Mouse (Mus musculus) liver, adult (tissue): ENCODE measurements around the gene Esrp2.

Source experiments
- GATA4 ChIP-seq: IDR thresholded peaks from 2 replicates; pipeline ENCODE4 v1.6.1; 2014; ENCODE audit warnings: mild to moderate bottlenecking, low read length; ENCODE audit not compliant: insufficient replicate concordance

Gene Esrp2

DNA sequence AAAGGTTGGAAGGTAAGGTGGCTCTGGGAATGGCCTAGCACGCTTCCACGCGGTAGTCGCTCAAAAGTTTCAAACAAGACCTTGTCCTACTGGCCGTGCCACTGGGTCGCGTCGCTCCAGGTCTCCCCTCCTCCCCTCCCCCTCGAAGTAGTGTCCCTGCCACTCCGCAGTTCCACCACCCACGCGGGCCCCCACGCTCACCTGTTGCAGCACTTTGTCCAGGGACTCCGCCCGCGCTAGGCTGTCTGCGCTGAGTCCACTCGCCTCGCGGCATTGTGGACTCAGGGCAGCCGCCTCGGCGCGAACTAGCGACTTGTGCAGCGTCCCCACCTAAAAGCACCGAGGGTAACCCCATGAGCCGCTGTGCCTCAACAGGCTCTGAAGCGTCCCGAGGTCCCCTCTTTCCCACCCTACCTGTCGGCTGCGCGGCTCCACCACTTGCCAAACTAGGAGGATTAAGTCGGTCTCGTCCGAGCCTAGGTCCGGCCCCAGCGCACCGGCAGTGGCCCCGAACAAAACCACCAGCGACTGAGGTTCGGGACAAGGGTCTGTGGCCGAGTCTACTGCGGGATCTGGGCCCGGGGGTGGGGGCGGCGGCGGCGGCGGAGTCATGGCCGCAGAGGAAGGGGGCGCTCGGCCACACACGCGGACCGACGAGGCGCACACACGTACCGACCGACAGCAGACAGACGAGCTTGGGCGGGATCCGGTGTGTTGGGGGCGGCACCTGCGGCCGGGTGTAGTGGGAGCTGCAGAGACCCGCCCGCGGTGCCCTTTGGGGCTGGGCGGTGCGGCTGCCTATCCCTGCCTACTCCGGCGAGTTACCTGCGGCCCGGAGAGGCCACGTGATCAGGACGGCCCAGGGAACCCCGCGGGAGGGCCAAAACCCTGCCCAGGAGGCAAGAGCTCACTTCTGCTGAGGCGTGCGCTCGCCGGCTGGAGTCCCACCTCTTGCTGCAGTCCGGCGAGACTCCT is at the start of gene Esrp2:
Esrp2 (minus strand) TSS at position 819 of the 975 bp plus-strand sequence.
- TF ChIP-seq GATA4 = no peak; the same call in 1 of the 2 replicates

DNA sequence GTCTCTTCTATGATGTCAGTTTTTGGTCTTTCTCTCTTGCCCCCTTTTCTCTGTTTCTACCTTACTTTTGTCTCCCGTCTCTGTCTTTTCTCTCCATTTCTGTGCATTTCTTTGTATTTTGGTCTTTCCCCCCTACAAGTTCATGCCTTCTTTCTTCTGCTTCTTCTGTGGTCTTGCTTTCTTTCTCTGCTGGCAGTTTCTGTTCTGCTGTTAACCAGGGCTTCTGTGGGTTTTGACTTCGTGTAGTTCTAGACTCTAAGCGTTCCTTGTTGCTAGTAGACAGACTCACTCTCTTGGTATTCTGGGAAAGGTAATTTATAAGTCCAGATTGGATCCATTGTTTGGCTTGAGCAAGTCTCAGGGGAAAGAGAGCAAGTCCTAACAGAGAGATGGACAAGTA is 49.6 kb upstream of the Esrp2 start:
- TF ChIP-seq GATA4 = no peak

DNA sequence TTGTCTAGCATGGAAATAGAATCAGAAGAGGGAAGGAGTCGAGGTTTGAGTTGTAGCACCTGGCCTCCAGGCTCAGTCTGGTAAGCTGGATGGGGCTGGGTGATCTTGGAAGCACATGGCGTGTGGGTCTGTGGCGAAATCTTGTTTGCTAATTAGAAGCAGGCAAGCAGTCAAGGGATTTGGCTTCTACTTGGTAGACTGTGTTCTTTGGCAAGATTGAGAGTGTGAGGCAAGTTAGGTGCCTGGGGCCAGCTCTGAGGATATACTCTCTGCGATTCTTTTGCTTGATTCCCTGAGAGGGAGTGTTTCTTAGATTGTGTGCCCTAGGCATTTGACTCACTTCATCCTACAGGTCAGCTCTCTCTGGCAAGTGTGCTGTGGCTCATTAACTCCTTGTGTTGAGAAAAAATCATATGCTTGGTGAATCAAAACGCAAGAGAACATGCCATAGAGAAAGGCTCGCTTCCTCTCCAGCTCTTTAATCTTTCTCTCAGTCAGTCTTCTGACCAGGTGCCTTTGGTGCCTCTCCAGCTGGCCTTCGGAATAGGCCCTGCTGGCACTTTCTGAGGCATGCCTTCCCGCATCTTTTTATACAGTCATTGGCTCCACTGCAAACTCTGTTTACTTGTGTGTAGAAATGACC is 49.0 kb upstream of the Esrp2 start:
- no peak for TF ChIP-seq GATA4

DNA sequence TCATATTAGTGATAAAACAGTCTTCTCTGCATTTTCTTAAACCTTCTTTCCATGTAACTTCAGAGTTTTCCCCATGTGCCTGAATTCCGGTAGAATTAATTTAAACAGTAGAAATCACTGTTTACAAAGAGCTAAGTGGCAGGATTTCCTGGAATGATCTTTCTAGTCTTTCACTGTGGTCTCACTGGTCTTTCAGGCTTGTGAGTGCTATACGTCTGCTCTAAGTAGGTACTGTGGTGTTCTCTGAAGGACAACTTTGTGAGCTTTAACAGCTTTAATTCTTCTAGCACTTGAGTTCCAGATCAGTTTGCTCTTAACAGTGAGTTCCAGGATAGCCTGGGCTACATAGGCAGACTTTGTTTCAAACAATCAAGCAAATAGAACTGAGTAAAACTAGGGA is 41.7 kb upstream of the Esrp2 start:
- TF ChIP-seq GATA4 = no peak

DNA sequence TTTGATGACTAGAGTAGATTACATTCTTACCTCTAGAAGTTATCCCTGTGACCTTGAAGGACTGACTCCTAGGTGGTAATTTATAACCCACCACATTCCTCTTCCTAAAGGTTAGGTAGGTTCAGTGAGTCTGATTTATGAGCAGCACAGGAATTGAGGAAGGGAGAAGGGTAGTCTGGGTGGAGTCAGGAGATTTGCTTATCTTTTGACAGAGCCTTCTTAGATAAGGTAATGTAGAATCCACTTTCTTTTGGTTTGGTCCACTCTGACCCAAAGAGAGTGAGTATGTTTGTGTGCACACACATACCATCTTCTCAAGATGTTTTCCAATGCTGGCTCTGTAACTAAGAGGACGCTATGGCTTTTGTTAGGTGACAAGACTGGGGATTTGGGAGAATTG is 40.8 kb upstream of the Esrp2 start:
- no peak for TF ChIP-seq GATA4

DNA sequence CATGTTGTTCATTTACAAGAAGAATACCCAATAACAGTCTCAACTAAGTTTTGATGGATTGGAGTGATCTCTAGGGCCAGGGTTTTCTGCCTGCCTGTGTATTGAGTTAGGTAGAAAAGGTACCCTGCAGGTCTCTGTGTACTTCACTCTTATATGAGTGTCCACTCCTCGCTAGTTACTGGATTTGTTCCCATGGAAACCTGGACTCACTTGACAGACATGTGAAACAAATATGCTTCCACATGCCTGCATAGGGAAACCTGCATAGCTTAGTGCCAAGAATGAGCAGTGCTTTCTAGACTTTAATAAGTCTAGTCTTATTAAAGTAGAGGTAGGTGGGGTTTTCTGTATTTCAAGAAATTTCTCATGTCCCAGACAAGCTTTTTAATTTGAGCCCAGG is 40.1 kb upstream of the Esrp2 start:
- no peak for TF ChIP-seq GATA4

DNA sequence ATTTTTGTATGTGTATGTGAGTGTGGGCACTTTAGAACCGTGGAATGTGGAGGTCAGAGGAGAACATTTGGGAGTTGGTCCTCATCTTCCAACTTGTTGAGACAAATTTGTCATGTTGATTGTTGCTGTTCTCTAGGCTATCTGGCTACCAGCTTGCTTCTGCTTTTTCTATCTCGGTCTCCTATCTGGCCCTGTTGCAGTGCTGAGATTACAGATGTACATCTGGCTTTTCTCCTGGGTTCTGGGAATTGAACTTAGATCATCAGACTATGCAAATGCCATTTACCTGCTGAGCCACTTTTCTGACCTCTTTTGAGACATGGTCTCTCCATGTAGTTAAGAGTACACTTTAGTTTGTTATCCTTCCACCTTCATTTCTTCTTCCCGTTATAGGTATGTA is 36.8 kb upstream of the Esrp2 start:
- TF ChIP-seq GATA4 = no peak

DNA sequence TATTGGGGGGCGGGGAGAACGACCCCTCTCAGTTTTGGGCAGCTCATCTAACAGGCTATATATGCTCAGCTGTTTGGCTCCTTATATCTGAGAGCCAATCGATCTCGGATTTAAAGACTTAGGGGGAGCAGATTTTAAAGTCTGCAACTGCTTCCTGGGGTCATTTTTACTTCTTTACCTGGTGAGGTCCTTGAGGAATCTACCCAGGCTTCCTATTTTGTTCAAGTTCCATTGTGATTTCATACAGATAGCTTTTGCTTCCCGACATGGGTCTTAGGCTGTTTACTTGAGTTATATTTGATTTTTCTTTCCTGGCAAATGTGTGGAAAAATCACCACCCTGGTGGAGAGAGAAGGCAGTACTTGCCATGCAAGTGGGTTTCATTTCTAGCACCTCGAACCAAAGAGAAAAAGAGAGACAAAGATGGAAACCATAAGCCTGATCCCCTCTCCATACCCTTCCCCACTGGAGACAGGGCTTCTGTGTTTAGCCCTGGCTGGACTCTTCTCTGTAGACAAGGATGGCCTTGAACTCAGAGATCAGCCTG is 33.2 kb upstream of the Esrp2 start:
- TF ChIP-seq GATA4 = no peak

DNA sequence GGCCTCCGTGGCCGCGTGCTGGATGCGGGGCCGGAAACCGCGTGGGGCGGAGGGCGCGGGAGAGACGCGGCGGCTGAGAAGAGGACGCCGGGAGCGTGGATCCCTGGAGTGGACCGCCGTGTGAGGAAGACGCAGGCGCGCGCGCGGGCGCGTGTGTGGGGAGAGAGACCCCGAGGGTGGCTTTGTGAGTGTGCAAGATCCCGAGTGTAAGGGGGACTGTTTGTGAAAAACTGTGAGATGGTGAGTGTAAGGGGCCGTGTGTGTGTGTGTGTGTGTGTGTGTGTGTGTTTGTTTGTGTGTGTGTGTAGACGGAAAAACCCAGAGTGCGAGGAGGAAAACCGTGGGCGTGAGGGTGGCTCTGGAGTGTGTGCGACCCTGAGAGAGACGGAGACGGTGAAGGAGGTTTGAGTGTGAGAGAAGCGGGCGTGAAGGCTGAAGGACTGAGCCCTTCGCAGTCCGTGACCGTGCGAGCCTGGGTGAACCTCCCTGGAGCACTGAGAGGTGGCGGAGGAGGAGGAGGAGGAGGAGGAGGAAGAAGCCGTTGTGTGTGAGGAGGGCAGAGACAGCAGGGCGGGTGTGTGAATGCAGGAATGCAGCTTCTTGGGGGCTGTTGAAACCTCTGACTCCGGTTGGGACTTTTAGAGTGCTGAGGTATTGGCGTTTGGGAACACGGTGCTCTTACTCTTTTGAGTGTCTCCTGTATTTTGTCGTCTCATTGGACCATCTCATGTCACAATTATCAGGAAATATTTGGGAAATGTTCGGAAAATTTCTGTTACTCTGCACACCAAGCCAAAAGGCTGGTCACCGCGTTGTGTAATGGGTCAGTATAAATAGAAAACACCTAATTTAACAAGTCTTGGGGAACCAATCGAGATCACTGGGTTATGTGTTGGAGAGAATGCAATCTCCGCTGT is 32.5 kb upstream of the Esrp2 start:
- TF ChIP-seq GATA4 = no peak

DNA sequence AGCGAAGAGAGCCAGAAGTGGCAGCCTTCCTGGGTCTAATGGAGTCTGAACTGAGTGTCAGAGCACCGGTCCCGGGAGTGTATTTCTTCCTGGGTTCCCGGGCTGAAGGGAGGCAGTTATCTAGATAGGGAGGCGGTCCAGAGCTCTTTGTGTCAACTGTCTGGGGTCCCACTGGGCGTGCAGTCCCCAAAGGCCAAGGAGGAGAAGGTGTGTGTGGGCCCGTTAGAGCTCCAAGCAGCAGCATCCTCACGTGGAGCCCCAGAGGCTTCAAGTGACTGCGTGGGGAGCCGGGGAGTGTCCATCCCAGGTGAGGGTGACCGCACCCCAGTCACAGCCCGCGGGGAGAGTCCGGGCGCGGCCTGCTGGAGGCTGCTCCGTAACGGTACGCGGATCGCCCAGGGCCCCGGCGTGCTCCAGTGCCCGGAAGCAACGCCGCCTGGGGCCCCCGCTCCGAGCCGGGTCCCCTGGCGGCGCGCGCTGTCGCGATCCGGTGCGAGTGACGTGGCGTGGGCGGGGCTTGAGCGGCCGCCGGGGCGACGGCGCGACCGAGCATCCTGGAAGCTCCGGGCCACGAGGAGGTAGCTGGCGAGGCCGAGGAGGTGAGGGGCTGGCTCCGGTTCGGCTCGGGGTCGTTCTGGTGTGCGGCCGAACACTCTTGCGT is 31.7 kb upstream of the Esrp2 start, which contains the start of gene Slc7a6:
Slc7a6 (plus strand) TSS at position 502 of the 661 bp plus-strand sequence.
- TF ChIP-seq GATA4 = no peak

DNA sequence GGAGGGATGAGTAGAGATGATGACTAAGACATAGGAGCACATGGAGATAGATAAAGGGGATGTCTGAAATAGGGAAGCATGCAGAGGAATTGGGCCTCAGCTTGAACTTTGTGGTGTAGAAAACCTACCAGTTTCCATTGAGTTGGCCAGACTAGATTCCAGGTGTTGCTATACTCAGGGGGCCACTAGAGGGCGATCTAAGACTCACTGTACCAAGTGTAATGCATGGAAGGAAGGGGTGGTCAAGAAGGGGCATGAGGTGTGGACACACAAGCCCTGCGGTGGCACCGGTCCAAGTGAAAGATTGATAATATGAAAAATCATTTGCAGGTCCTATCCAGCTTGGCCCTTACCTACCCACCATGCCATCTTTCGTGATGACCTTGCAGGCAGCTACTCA is 28.7 kb upstream of the Esrp2 start:
- TF ChIP-seq GATA4 = no peak

DNA sequence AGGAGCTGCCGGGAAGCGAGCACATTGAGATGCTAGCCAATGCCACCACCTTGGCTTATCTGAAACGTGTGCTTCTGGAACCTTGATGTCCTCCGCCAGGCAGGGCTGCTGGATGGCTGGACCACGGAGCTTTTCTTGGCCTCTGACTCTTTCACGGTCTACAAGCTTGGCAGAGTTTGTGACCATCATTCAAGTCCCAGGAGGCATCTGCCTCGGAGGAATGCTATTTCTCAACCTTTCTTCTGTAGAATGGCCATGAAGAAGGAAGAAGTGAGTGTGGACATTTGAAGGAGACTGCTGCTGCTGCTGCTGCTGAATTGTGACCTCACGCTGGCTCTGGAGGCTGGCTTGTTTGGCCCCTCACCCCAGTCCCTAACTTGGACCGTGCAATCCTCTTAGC is 26.5 kb upstream of the Esrp2 start:
- TF ChIP-seq GATA4 = no peak

DNA sequence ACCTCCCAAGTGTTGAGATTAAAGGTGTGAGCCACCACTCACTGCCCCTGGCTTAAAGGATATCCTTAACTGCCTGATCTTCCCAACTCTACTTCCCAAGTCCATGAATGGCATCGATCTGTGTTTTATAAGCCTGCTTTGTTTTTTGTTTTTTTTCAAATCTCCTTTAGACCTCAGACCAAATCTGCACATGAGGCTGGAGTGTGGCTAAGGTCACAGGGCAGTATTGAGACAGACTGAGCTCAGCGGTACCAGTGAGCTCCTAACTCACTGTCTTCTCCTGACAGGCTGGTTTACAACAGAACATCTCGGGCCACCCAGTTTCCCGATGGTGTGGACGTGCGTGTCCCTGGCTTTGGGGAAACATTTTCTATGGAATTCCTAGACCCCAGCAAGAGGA is 23.1 kb upstream of the Esrp2 start:
- no peak for TF ChIP-seq GATA4

DNA sequence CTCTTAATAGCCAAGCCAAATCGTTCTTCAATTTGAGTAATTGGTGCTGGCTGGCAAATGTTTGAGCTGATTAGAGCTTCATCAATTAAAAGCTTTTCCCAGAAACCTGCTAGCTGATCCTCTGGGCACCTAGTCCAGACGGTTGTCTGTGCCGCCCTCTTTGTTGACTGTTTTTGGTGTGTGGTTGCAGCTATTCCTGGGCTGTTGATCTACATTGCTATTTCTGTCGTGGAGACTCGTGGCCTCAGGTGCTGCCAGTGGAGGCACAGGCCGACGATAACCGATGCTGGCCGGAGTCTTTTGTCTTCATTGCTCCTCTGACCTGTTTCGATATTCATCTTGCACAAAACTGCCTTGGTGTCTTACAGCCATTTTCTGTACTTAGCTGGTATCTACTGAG is 21.6 kb upstream of the Esrp2 start:
- TF ChIP-seq GATA4 = no peak
